Mouse (Mus musculus) CH12.LX (cell line): ENCODE measurements around the gene Spink4. TPM values are rescaled to one million over a fixed set of nuclear protein-coding genes. Genes with fewer than 3 reads are reported as not detected.

Experiments used
- DNase-seq: peaks from one replicate; pipeline ENCODE4 v3.0.0-alpha.2; 2013; ENCODE audit errors: extremely low read depth
- H3K27ac ChIP-seq: 2 replicates; pipeline ENCODE4 v1.5.1; 2012; ENCODE audit warnings: low read depth, mild to moderate bottlenecking, control low read depth, moderate library complexity; ENCODE audit not compliant: insufficient read depth
- H3K27me3 ChIP-seq: replicated peaks from 2 replicates; pipeline ENCODE3; 2012; ENCODE audit warnings: inconsistent platforms
- H3K36me3 ChIP-seq, 2 experiments: replicated peaks in 1 of 2; 2 replicates each; pipeline versions ENCODE3 to v1.6.1; 2012; ENCODE audit warnings: inconsistent platforms in 1 of 2, low read length in 1 of 2, mild to moderate bottlenecking in 1 of 2, mixed read lengths in 1 of 2, moderate library complexity in 1 of 2; ENCODE audit not compliant: control insufficient read depth in 1 of 2, insufficient read depth in 1 of 2
- H3K4me1 ChIP-seq, 2 experiments: 2 replicates each; pipeline ENCODE4 v1.6.1; 2012; ENCODE audit warnings: inconsistent platforms in 1 of 2, moderate library complexity in 1 of 2; ENCODE audit not compliant: insufficient read depth in 2 of 2, control insufficient read depth in 1 of 2
- H3K4me2 ChIP-seq: 2 replicates; pipeline ENCODE4 v1.6.1; 2012; ENCODE audit warnings: low read depth, mild to moderate bottlenecking, control low read depth; ENCODE audit not compliant: poor library complexity, insufficient read depth, severe bottlenecking
- H3K4me3 ChIP-seq, 3 experiments: fragments of 150-350 bp in 1 of 3; sonication (generic) in 1 of 3; replicated peaks in 1 of 3; 2 replicates each; pipeline versions ENCODE3 to v1.5.1; 2011 to 2012; ENCODE audit warnings: low read depth in 2 of 3, low read length in 2 of 3, mild to moderate bottlenecking in 2 of 3, moderate library complexity in 2 of 3, control low read depth in 1 of 3, improper control_type of control experiment in 1 of 3, inconsistent platforms in 1 of 3, mixed read lengths in 1 of 3; ENCODE audit not compliant: poor library complexity in 1 of 3
- H3K79me2 ChIP-seq: replicated peaks from 2 replicates; pipeline ENCODE4 v1.6.1; 2012; ENCODE audit warnings: mild to moderate bottlenecking, moderate library complexity; ENCODE audit not compliant: control insufficient read depth, poor library complexity, insufficient read depth, severe bottlenecking; ENCODE audit errors: extremely low read depth
- H3K9ac ChIP-seq: 2 replicates; pipeline ENCODE4 v1.6.1; 2012; ENCODE audit warnings: low read depth, mild to moderate bottlenecking, control low read depth, moderate library complexity; ENCODE audit not compliant: insufficient read depth
- H3K9me3 ChIP-seq: replicated peaks from 2 replicates; pipeline ENCODE3; 2012; ENCODE audit warnings: low read length, inconsistent platforms, mixed read lengths
- BHLHE40 ChIP-seq: IDR thresholded peaks from 2 replicates; pipeline ENCODE4 v1.6.1; 2011; ENCODE audit warnings: mild to moderate bottlenecking, low read depth, low read length, improper control_type of control experiment
- CTCF ChIP-seq, 2 experiments: IDR thresholded peaks in 1 of 2; conservative IDR thresholded peaks in 1 of 2; 2 replicates each; pipeline ENCODE4 v1.5.1; 2011 to 2012; ENCODE audit warnings: low read depth in 2 of 2, low read length in 2 of 2, improper control_type of control experiment in 1 of 2, inconsistent platforms in 1 of 2, mild to moderate bottlenecking in 1 of 2, moderate library complexity in 1 of 2
- E2F4 ChIP-seq: IDR thresholded peaks from 2 replicates; pipeline ENCODE4 v1.6.1; 2011; ENCODE audit warnings: low read depth, low read length, improper control_type of control experiment; ENCODE audit not compliant: insufficient replicate concordance
- ELF1 ChIP-seq: IDR thresholded peaks from 2 replicates; pipeline ENCODE4 v1.6.1; 2014; ENCODE audit warnings: low read depth, mild to moderate bottlenecking, inconsistent platforms, low read length, improper control_type of control experiment
- EP300 ChIP-seq: IDR thresholded peaks from 2 replicates; pipeline ENCODE4 v1.6.1; 2011; ENCODE audit warnings: low read length, improper control_type of control experiment
- ETS1 ChIP-seq: conservative IDR thresholded peaks from 2 replicates; pipeline ENCODE4 v1.6.1; 2012; ENCODE audit warnings: low read depth, mild to moderate bottlenecking, inconsistent platforms, low read length, improper control_type of control experiment, moderate library complexity
- HCFC1 ChIP-seq: IDR thresholded peaks from 2 replicates; pipeline ENCODE4 v1.6.1; 2012; ENCODE audit warnings: low read depth, mild to moderate bottlenecking, inconsistent platforms, low read length, improper control_type of control experiment
- IRF4 ChIP-seq: IDR thresholded peaks from 2 replicates; pipeline ENCODE4 v1.6.1; 2014; ENCODE audit warnings: low read depth, mild to moderate bottlenecking, inconsistent platforms, low read length, improper control_type of control experiment
- MAX ChIP-seq: IDR thresholded peaks from 2 replicates; pipeline ENCODE4 v1.6.1; 2011; ENCODE audit warnings: low read length, improper control_type of control experiment
- MEF2A ChIP-seq: IDR thresholded peaks from 2 replicates; pipeline ENCODE4 v1.6.1; 2014; ENCODE audit warnings: low read depth, mild to moderate bottlenecking, inconsistent platforms, low read length, improper control_type of control experiment, borderline replicate concordance
- NRF1 ChIP-seq: IDR thresholded peaks from 2 replicates; pipeline ENCODE4 v1.6.1; 2014; ENCODE audit warnings: low read depth, mild to moderate bottlenecking, inconsistent platforms, low read length, improper control_type of control experiment, moderate library complexity
- RAD21 ChIP-seq: IDR thresholded peaks from 2 replicates; pipeline ENCODE4 v1.6.1; 2011; ENCODE audit warnings: low read depth, mild to moderate bottlenecking, low read length, improper control_type of control experiment, moderate library complexity
- RCOR1 ChIP-seq: conservative IDR thresholded peaks from 2 replicates; pipeline ENCODE4 v1.6.1; 2012; ENCODE audit warnings: low read depth, mild to moderate bottlenecking, inconsistent platforms, low read length, improper control_type of control experiment
- SIN3A ChIP-seq: IDR thresholded peaks from 2 replicates; pipeline ENCODE4 v1.6.1; 2012; ENCODE audit warnings: low read length, improper control_type of control experiment, inconsistent platforms
- SMC3 ChIP-seq: IDR thresholded peaks from 2 replicates; pipeline ENCODE4 v1.6.1; 2011; ENCODE audit warnings: low read depth, low read length, improper control_type of control experiment
- TBP ChIP-seq: conservative IDR thresholded peaks from 2 replicates; pipeline ENCODE4 v1.6.1; 2011; ENCODE audit warnings: low read depth, low read length, improper control_type of control experiment
- TCF12 ChIP-seq: IDR thresholded peaks from 2 replicates; pipeline ENCODE4 v1.6.1; 2014; ENCODE audit warnings: low read depth, mild to moderate bottlenecking, inconsistent platforms, low read length, improper control_type of control experiment
- USF2 ChIP-seq: conservative IDR thresholded peaks from 2 replicates; pipeline ENCODE4 v1.6.1; 2011; ENCODE audit warnings: low read depth, low read length, improper control_type of control experiment
- ZC3H11A ChIP-seq: IDR thresholded peaks from 2 replicates; pipeline ENCODE4 v1.6.1; 2012; ENCODE audit warnings: low read depth, mild to moderate bottlenecking, inconsistent platforms, low read length, improper control_type of control experiment
- ZMIZ1 ChIP-seq: IDR thresholded peaks from 2 replicates; pipeline ENCODE4 v1.6.1; 2012; ENCODE audit warnings: low read depth, mild to moderate bottlenecking, inconsistent platforms, low read length, improper control_type of control experiment
- dilution Hi-C: fragments of 300-500 bp; cut with MboI; formaldehyde crosslinking; loops from 2 replicates; pipeline ENCODE4 v1.14.3; 2020; ENCODE audit warnings: low sequenced_read_pairs; ENCODE audit not compliant: extremely low pct_unique_long_range_greater_than_20kb, extremely low pct_ligation_motif_present
- in situ Hi-C: fragments of 300-500 bp; cut with MboI; formaldehyde crosslinking; loops from 3 replicates; pipeline ENCODE4 v1.14.3; 2019; ENCODE audit warnings: low sequenced_read_pairs, low pct_ligation_motif_present, low pct_unique_long_range_greater_than_20kb, mixed read lengths
- polyA plus RNA-seq: library from polyadenylated mRNA; unstranded; fragments of >175 nt; gene quantifications from 2 replicates; pipeline ENCODE4 v1.2.1, GENCODE M21; 2012; ENCODE audit warnings: low read depth; ENCODE audit not compliant: insufficient read length
- total RNA-seq, 2 experiments: library from RNA; depleted of rRNA; stranded (reverse); fragments of 300-350 nt in 1 of 2; fragments of >200 nt in 1 of 2; gene quantifications; 2 replicates each; pipeline ENCODE4 v1.2.3; 2012 to 2014

The Spink4 gene
- total and polyA plus RNA-seq, 3 experiments = not detected

DNA sequence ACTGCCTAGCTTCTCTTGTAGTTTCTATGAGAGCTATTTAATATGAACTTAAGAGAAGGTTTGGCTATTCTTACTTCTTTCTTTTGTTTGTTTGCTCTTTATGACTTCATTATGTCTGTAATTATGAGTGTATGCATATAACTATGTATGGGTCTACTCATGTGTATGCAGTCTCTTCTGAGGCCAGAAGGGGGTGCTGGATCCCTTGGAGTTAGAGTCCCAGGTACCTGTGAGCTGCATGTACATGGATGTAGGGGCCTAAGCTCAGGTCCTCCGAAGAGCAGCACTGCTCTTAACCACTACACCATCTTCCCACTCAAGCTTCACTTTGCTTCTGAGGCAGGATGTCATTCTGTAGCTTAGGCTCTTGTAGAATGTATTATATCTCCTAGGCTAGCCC lies 33.7 kb downstream of the Spink4 start:
- no peak overlapping the region for H3K9ac ChIP-seq
- H3K79me2 ChIP-seq = peaks cover 9% of the 10 kb centered on the region
- in situ Hi-C loops = no loop called here
- TF ChIP-seq ZMIZ1 (no peak), SMC3 (peak; percentile 40), RCOR1 (no peak), CTCF (conservative IDR thresholded peaks at IDR 0.05 in 1 of 2, IDR thresholded peaks at IDR 0.05 in 1 of 2; ENCODE audit: low read depth in 2 of 2, low read length in 2 of 2) (peak; percentile 54 to 64), RAD21 (peak; percentile 51), E2F4 (no peak), NRF1 (no peak), BHLHE40 (no peak), ELF1 (no peak), SIN3A (no peak)
- peaks cover 45 to 81% of the 10 kb centered on the region in 2 experiments for H3K36me3 ChIP-seq
- no peaks in the 10 kb centered on the region for H3K27me3 ChIP-seq
- peaks cover 4 to 14% of the 10 kb centered on the region in 2 experiments; a peak in 3 of 4 replicates for H3K4me1 ChIP-seq
- no peak overlapping the region for H3K4me3 ChIP-seq
- no peak overlapping the region for H3K27ac ChIP-seq
- no peak overlapping the region for H3K4me2 ChIP-seq
- DNase-seq = peak; percentile 50
- H3K9me3 ChIP-seq = no peaks in the 10 kb centered on the region
- dilution Hi-C loops = no loop called here

DNA sequence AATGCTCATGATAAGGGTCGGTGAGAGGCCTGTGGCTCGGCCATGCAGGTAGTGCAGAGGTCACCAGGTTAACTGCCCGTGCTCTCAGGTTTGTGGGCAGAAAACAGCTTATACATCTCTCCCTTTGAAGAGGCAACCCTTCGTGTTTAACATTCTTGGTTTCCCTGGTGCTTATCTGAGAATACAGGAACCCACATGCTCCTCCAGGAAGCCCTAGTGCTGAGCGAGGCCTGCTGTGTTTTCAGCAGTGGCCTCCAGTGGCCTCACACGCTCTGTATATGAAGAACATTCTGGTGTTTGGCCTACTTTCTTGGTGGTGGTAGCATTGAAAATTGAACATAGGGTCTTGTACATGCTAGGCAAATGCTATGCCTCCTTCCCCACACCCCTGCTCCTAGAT lies 36.1 kb downstream of the Spink4 start:
- no peak overlapping the region for H3K4me2 ChIP-seq
- H3K27ac ChIP-seq = no peak overlapping the region
- H3K4me1 ChIP-seq = no peaks in the 10 kb centered on the region
- peaks cover 60 to 89% of the 10 kb centered on the region in 2 experiments for H3K36me3 ChIP-seq
- no peak overlapping the region for H3K9ac ChIP-seq
- TF ChIP-seq TCF12 = no peak
- no peak for TF ChIP-seq USF2
- no peak for TF ChIP-seq IRF4
- no peak for TF ChIP-seq SMC3
- no peak for TF ChIP-seq RCOR1
- TF ChIP-seq HCFC1 = no peak
- H3K79me2 ChIP-seq = no peaks in the 10 kb centered on the region
- dilution Hi-C loops (no loop called here), in situ Hi-C loops (no loop called here)
- DNase-seq = no peak
- H3K4me3 ChIP-seq = no peak overlapping the region
- H3K9me3 ChIP-seq = no peaks in the 10 kb centered on the region
- no peaks in the 10 kb centered on the region for H3K27me3 ChIP-seq

DNA sequence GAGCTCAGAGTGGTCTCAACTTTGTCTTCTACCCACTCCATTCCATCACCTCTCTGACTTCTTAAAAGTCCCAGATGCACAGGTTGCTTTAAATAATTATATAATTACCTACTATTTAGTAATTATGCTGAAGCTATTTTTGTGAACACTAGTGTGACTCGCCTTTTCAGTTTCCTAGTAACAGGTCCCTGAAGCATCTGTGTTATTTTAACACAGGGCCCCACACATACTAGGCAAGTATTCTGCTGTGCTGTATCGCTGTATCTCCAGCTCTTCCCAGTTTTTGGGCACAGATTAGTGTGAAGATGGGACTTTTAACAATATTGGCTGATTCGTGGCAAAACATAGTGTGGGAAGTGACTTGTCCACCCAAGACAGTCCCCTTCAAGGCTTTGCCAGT lies 43.7 kb downstream of the Spink4 start:
- TF ChIP-seq TCF12 (no peak), SIN3A (no peak), EP300 (no peak), MEF2A (no peak), ELF1 (no peak), ETS1 (no peak), ZC3H11A (no peak), E2F4 (no peak), MAX (no peak), TBP (no peak)
- in situ Hi-C loops = no loop called here
- Histone ChIP-seq H3K79me2 (no peaks in the 10 kb centered on the region), H3K27ac (no peak overlapping the region), H3K4me2 (no peak overlapping the region), H3K9ac (no peak overlapping the region), H3K27me3 (no peaks in the 10 kb centered on the region), H3K4me1 (no peaks in the 10 kb centered on the region), H3K36me3 (peaks cover 47 to 85% of the 10 kb centered on the region in 2 experiments), H3K9me3 (no peaks in the 10 kb centered on the region), H3K4me3 (no peak overlapping the region)
- dilution Hi-C loops = no loop called here
- no peak for DNase-seq
